Mouse (Mus musculus) bone marrow macrophage, adult 2 months (primary cell): ENCODE results near the gene Slc16a8.

Experiments
- CTCF ChIP-seq: IDR thresholded peaks from 2 replicates; pipeline ENCODE4 v1.5.1; 2012; ENCODE audit warnings: low read depth, mild to moderate bottlenecking, low read length, moderate library complexity
- POLR2A ChIP-seq: IDR thresholded peaks from 2 replicates; pipeline ENCODE4 v1.6.1; 2012; ENCODE audit warnings: mild to moderate bottlenecking, low read depth, low read length, borderline replicate concordance

DNA sequence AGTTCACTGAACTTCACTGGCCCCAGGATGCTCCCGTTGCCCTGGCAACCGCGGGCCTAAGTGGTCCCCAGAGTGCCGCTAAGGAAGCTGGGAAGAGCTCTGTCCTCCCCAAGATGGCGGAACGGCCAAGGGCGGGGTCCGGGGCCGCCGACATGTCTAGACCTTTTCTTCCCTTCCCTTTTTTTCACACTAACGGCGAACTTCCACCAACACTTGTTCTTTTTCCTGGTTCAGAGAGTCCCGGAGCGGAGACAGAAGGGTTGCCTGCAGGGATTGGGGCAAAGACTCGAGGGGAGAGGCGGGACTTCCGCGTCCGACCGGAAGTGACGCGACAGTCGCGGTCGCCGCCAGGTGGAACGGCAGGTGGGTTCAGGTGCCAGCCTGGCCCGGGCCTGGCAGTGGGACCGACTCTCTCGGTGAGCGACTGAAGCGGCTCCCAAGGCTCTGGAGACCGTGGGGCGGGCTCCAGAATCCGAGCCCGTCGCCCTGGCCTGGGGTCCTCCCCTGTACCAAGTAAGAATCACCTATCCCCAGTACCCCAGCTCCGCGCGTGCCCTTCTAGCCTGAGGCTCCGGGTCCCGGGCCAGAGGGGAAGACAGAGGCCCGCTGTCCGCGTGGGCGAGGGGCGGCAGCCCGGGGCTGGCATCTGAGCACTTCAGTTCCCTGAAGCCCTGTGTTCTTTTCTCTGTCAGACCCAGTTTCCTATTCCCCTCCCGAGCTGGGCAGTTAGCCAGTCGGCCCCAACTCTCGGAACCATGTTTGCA, 25.3 kb downstream of the Slc16a8 start, which contains the start of the genes Pick1 and Gm49486:
- TF ChIP-seq CTCF (no peak), POLR2A (no peak)
